Mouse (Mus musculus) left cerebral cortex, postnatal 4 days (tissue): Measurements from ENCODE around the gene Adm2. TPM values are rescaled to one million over a fixed set of nuclear protein-coding genes. Genes with fewer than 3 reads are reported as not detected.

Experiments
- DNase-seq: peaks from one replicate; pipeline ENCODE4 v3.0.0-alpha.2; 2022
- intact Hi-C: fragments of 180-260 bp; cut with DNase I; formaldehyde crosslinking; loops from one replicate; pipeline ENCODE4 v1.15.1; 2025
- total RNA-seq, 2 experiments: library from RNA; stranded (reverse); gene quantifications; 2 replicates each; pipeline ENCODE4 v1.2.3; 2021

Gene Adm2
- total RNA-seq, 2 experiments from 2014 or later, result not detected

DNA sequence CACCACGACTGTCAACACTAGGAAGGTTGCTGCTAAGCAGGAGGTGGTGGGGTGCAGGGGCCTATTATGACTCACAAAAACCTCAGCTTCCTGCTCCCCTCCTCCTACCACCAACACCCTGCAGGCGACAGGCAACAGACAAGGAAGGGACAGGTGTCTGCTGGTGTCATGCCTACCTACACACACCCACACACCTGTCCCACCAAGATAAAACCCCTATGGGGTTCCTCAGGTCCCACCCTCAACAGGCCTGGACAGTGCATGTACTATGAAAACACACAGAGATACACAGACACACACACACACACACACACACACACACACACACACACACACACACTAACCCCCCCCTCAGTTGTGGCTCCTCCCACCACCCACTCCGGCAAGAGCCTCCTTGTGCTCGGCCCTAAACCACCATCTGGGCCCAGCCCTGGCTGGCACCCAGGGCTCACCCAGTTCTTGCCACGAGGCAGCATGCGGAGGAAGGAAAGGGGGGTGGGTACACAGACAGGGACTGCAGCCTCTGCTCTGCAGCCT is 12.5 kb upstream of the Adm2 start:
- intact Hi-C loops, result no loop called here
- peak; percentile 63 for DNase-seq

GRCm38 (mm10) chr15:89313359-89313758 is 9.2 kb upstream of the Adm2 start:
- intact Hi-C loops, result no loop called here
- no peak for DNase-seq

GRCm38 (mm10) chr15:89314107-89314506 is 8.4 kb upstream of the Adm2 start:
- intact Hi-C loops, result no loop called here
- DNase-seq, result no peak

GRCm38 (mm10) chr15:89314511-89315189 is 7.9 kb upstream of the Adm2 start:
- intact Hi-C loops, result no loop called here
- peak; percentile 49 for DNase-seq

GRCm38 (mm10) chr15:89315190-89315731 is 7.3 kb upstream of the Adm2 start, which contains the start of gene Sbf1:
Gene Sbf1, minus strand, starts transcription at chr15:89315311.
- peak; percentile 99 for DNase-seq
- intact Hi-C loops, result no loop called here

DNA sequence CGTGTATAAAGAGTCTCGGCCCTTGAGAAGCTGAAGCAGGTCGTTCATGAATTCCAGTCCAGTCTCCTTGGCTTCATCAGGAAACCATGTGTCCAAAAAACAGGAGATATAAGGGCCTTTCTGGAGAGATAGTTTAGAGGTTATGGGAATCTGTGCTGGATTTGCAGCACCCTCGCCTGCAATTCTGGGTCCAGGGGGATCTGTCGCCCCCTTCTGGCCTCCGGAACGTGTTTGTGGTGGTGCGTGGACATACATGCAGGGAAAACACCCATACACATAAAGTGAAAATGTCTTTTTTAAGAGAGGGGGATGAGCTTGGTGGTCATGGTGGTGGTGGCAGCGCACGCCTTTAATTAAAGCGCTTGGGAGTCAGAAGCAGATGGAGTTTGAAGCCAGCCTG is 6.4 kb upstream of the Adm2 start:
- DNase-seq, result no peak
- intact Hi-C loops, result no loop called here

- intact Hi-C loops, result no loop called here
- no peak for DNase-seq
These were observed 1.3 kb upstream of the Adm2 start for GRCm38 (mm10) chr15:89321264-89321663.

DNA sequence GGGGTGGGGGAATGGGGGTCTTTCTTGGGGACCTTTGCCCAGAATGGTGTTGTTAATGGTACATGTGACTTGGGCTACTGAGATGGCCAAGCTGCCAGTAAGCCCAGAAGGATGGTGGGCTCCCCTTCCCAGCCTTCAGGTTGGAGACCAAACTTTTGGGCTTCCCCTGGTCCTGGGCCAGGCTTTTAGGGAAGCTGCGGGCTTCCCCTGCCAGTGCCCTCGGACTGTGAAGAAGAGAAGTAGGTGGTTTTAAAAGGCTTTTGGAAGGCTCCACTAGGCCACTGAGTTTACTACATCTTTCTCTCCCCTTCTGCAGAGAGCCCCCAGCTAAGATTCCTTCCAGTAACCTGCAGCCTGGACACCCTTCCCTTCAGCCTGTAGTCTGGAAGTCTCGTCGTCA is 1.1 kb downstream of the Adm2 start:
- no peak for DNase-seq
- intact Hi-C loops, result no loop called here

DNA sequence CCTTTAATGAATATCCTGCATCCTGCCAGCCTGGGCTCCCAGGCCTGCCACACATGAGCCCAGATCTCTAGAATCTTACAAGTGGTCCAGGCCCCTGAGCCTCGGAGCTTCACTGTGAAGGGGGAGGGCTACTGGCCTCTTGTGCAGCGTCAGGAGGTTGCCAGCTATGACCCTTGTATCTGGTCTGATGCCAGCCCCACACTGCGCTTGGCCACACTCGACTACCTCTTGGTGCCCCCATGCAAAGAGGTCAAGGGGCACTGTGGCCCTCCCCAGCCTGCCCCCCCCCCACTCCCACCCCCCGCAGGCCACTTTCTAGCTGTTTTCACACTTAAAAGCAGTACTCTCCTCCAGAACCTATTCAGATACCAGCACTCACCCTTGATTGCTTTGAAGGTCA is 3.9 kb downstream of the Adm2 start:
- DNase-seq, result no peak
- intact Hi-C loops, result no loop called here

- intact Hi-C loops, result no loop called here
- DNase-seq, result no peak
These were observed 11.8 kb downstream of the Adm2 start, which contains the start of gene Miox for GRCm38 (mm10) chr15:89334271-89334670. Gene Miox, plus strand, starts transcription at chr15:89334398.

DNA sequence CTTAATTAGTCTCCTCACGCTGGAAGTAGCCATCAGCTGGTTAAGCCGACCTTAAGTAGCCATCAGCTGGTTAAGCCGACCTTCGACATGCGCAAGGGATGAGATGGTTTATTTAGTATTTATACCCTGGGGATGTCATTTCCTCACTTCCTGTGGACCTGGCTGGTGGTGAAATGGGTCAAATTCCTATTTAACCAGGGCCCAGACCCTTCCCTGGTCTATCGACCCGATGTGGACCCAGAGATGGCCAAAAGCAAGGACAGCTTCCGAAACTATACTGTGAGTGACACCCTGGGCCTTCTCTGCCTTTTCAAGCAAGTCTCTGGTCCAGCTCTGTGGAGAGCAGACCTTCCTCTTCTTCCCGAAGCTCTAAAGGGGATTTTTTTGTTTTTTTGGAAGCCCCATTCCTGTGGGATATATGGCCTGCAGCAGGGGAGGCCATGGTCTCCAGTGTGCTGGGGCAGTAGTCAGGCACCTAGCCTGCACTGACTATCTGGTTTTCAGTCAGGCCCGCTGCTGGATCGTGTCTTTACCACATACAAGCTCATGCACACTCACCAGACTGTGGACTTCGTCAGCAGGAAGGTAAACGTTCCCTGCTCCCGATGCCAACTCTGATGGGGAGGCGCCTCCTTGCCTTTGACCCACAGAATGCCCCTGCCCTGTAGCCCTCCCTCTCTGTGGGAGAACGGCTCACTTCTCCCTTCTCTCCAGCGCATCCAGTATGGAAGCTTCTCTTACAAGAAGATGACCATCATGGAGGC is 12.4 kb downstream of the Adm2 start:
- intact Hi-C loops, result no loop called here
- DNase-seq, result no peak

DNA sequence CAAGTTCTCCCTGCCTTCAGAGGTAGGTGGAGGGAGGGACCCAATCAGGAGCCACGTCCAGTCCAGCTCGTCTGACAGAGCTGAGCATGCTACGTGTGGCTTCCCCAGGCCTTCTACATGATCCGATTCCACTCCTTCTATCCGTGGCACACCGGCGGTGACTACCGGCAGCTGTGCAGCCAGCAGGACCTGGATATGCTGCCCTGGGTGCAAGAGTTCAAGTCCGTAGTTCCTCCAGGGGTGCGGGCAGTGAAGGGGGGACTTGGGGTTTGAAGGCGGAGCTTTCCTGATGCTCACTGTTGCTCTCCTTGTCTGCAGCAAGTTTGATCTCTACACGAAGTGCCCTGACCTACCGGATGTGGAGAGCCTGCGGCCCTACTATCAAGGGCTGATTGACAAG is 13.9 kb downstream of the Adm2 start:
- intact Hi-C loops, result no loop called here
- no peak for DNase-seq

- DNase-seq, result no peak
- intact Hi-C loops, result no loop called here
These were observed 17.2 kb downstream of the Adm2 start for GRCm38 (mm10) chr15:89339696-89340095.

DNA sequence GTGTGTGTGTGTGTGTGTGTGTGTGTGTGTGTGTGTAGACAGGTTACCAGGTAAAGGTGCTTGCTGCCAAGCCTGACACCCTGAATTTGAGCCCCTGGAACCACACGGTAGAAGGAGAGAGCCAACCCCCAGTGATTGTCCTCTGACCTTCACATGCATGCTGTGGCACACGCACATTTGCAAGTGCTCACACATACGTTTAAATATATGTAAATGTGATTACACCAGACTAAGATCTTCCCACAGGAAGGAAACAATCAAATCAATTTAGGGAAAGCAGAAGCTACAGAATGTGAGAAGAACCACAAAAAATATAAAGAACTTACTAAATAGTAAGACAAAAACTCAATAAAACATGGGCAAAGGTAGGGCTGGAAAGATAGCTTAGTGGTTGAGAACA is 17.6 kb downstream of the Adm2 start:
- DNase-seq, result no peak
- intact Hi-C loops, result no loop called here

DNA sequence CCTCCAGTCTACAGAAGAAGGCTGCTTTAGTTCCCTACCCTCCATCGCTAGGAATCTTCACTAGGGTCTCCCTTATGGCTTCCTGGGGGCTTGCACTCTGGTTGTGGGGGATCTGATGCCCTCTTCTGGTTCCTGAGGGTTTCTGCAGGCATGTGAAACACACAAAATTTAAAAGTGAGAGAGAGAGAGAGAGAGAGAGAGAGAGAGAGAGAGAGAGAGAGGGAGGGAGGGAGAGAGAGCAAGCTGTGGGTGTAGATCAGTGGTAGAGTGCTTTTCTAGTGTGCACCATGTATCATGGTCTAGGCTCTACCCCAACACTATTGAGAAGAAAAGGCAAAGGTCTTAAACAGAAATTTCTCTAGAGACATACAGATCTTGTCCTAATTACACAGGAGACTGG is 19.2 kb downstream of the Adm2 start:
- intact Hi-C loops, result no loop called here
- DNase-seq, result no peak

- DNase-seq, result no peak
- intact Hi-C loops, result no loop called here
These were observed 20.8 kb downstream of the Adm2 start for GRCm38 (mm10) chr15:89343325-89343724.

DNA sequence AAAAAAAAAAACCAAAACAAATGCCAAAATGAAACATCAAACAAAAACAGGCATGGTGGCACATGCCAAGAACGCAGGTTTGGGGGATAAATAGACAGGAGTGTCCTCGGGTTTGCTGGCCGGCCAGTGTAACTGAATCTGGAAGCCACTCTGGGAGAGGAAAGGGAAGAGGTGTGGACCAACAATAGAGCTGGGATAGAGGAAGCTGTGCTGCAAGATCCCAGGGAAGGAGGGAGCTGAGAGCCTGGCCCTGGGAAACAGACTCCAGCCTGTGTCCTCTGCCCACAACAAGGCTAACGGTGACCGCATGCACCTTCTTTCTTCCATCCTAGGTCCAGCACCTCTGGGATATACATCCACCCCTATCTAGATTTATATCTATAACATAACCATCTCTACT is 27.9 kb downstream of the Adm2 start:
- intact Hi-C loops, result no loop called here
- DNase-seq, result no peak

- no peak for DNase-seq
- intact Hi-C loops, result no loop called here
These were observed 28.8 kb downstream of the Adm2 start for GRCm38 (mm10) chr15:89351302-89351701.

- intact Hi-C loops, result no loop called here
- DNase-seq, result no peak
These were observed 29.5 kb downstream of the Adm2 start for GRCm38 (mm10) chr15:89352054-89352453.

- no peak for DNase-seq
- intact Hi-C loops, result no loop called here
These were observed 30.3 kb downstream of the Adm2 start for GRCm38 (mm10) chr15:89352795-89353194.

GRCm38 (mm10) chr15:89353837-89354236 is 31.3 kb downstream of the Adm2 start:
- intact Hi-C loops, result no loop called here
- DNase-seq, result no peak

GRCm38 (mm10) chr15:89354455-89354854 is 31.9 kb downstream of the Adm2 start:
- no peak for DNase-seq
- intact Hi-C loops, result no loop called here
